Mouse (Mus musculus): Measurements from ENCODE around the gene Gpr173.

DNA sequence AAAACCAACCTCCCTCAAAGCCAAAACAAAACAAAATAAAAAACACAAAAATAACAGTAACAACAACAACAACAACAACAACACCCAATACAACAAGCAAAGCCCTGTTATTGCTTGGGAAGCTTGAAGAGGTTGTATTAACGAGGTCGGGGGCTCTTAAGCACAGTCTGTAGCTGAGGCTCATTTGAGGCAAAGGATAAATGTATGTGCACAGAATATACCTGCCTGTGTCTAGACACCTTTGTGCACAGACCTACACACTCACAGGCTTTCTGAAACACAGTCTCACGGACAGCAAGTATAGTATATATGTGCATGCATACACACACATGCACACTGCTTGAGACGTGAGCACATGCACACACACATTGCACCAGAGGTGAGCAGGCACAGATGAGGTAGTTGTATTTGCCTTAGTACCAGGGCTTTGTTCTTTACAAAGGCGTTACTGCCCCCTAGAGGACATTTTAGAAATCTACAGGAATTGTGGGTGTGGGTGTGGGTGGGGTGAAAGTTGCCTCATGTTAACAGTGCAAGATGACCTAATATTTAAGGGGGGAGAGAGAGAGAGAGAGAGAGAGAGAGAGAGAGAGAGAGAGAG lies 15.9 kb downstream of the Gpr173 start:
- peak; percentile 67 for TF ChIP-seq CTCF (IDR thresholded peaks at IDR 0.05)
- TF ChIP-seq EP300 (IDR thresholded peaks at IDR 0.05): no peak
